Mouse (Mus musculus) limb, embryonic 11.5 days (tissue): ENCODE measurements at regions not wholly inside any gene's neighbourhood (a gene's known extent, or its start where the extent isn't known, plus 50 kb on each side); places are given as distances from the start of the nearest gene placed in this dataset.
A peak's percentile ranks its signal among the peaks of the same experiment; 100 is the strongest.

ENCODE experiments used
- ATAC-seq: fragments of 200-750 bp; cut with Nextera tagmentation; 2 replicates; pipeline ENCODE4 v1.8.0; 2017; ENCODE audit warnings: low read depth; ENCODE audit not compliant: insufficient number of reproducible peaks, low FRiP score, low TSS enrichment
- DNase-seq: peaks from one replicate; pipeline ENCODE4 v3.0.0-alpha.2; 2015; ENCODE audit warnings: low spot score
- H3K27ac ChIP-seq: fragments of 300-500 bp; sonication (generic); replicated peaks from 2 replicates; pipeline ENCODE4 v1.5.1; 2014; ENCODE audit warnings: low read depth, mild to moderate bottlenecking, low read length
- H3K27me3 ChIP-seq: fragments of 300-500 bp; sonication (generic); 2 replicates; pipeline ENCODE4 v1.6.1; 2014; ENCODE audit warnings: mild to moderate bottlenecking, low read length, mixed read lengths; ENCODE audit not compliant: control insufficient read depth, insufficient read depth
- H3K36me3 ChIP-seq: fragments of 300-500 bp; sonication (generic); 2 replicates; pipeline ENCODE4 v1.6.1; 2014; ENCODE audit warnings: mild to moderate bottlenecking, low read length, moderate library complexity, mixed read lengths; ENCODE audit not compliant: control insufficient read depth, insufficient read depth
- H3K4me1 ChIP-seq: fragments of 300-500 bp; sonication (generic); 2 replicates; pipeline ENCODE4 v1.6.1; 2014; ENCODE audit warnings: low read length, mixed read lengths; ENCODE audit not compliant: control insufficient read depth, insufficient read depth
- H3K4me2 ChIP-seq: fragments of 300-500 bp; sonication (generic); 2 replicates; pipeline ENCODE4 v1.6.1; 2014; ENCODE audit warnings: low read depth, mild to moderate bottlenecking, moderate library complexity; ENCODE audit not compliant: severe bottlenecking
- H3K4me3 ChIP-seq: fragments of 300-500 bp; sonication (generic); 2 replicates; pipeline ENCODE4 v1.5.1; 2014; ENCODE audit warnings: low read depth, low read length
- H3K9ac ChIP-seq: fragments of 300-500 bp; sonication (generic); 2 replicates; pipeline ENCODE4 v1.6.1; 2014; ENCODE audit warnings: mild to moderate bottlenecking, low read length
- H3K9me3 ChIP-seq: fragments of 300-500 bp; sonication (generic); 2 replicates; pipeline ENCODE4 v1.6.1; 2016; ENCODE audit warnings: low read length; ENCODE audit not compliant: control insufficient read depth
- WGBS: fragments of 180-500 bp; shearing (Covaris S2); extraction: QIAGEN DNeasy Blood & Tissue Kit; methylation state at CpG from one replicate; pipeline ENCODE4 v1.1.7; 2014; 5-methylcytosine and 5-hydroxymethylcytosine counted together

GRCm38 (mm10) chr12:73460291-73460761 is 85.9 kb downstream of the Tmem30b start:
- ATAC-seq, result peak; percentile 90
- Histone ChIP-seq H3K4me2 (no peak overlapping the region), H3K27ac (no peak overlapping the region; the same call in 1 of the 2 replicates), H3K9me3 (no peaks in the 10 kb centered on the region), H3K4me3 (no peak overlapping the region), H3K36me3 (no peaks in the 10 kb centered on the region), H3K27me3 (no peaks in the 10 kb centered on the region), H3K9ac (no peak overlapping the region), H3K4me1 (peaks cover 21% of the 10 kb centered on the region)
- 4% methylated on average over 2 of the region's 2 CpGs for WGBS
- peak; percentile 75 for DNase-seq

- peaks cover 20% of the 10 kb centered on the region for H3K4me1 ChIP-seq
- WGBS, result 49% methylated on average over 3 of the region's 3 CpGs
Measured at GRCm38 (mm10) chr12:73451257-73451656, 94.9 kb downstream of the Tmem30b start.

DNA sequence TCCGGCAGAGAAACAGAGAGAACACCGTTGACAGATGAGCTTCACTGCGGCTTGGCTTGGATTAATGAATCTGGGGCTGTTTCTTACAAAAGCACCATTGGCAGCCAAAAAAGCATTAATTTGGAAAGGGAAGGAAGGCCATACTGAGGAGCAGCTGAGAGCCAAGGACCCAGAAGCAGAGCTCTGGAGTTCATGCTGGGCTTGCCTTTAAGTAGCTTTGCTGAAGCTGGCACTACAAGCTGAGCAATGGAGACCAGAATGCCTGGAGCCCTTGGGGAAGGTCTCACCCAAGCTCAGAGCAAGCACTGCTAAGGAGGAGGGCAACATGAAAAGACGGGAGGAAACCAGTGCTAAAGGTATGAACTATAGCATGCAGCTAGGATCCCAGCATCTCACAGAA is 95.7 kb downstream of the Tmem30b start:
- no peak overlapping the region for H3K27ac ChIP-seq
- no peak overlapping the region for H3K4me2 ChIP-seq
- H3K36me3 ChIP-seq, result no peaks in the 10 kb centered on the region
- no peak overlapping the region for H3K9ac ChIP-seq
- H3K27me3 ChIP-seq, result no peaks in the 10 kb centered on the region
- DNase-seq (no peak), ATAC-seq (no peak; the same call in 1 of the 2 replicates)
- H3K9me3 ChIP-seq, result no peaks in the 10 kb centered on the region
- H3K4me1 ChIP-seq, result peaks cover 22% of the 10 kb centered on the region
- 78% methylated on average over 4 of the region's 4 CpGs for WGBS
- H3K4me3 ChIP-seq, result no peak overlapping the region

More at GRCm38 (mm10) chr12:73451257-73451656, 94.9 kb downstream of the Tmem30b start:
- no peaks in the 10 kb centered on the region for H3K27me3 ChIP-seq
- no peak overlapping the region for H3K4me3 ChIP-seq
- no peak overlapping the region for H3K4me2 ChIP-seq
- DNase-seq, result no peak
- no peaks in the 10 kb centered on the region for H3K9me3 ChIP-seq
- no peaks in the 10 kb centered on the region for H3K36me3 ChIP-seq
- H3K9ac ChIP-seq, result no peak overlapping the region
- no peak overlapping the region for H3K27ac ChIP-seq
- ATAC-seq, result no peak

DNA sequence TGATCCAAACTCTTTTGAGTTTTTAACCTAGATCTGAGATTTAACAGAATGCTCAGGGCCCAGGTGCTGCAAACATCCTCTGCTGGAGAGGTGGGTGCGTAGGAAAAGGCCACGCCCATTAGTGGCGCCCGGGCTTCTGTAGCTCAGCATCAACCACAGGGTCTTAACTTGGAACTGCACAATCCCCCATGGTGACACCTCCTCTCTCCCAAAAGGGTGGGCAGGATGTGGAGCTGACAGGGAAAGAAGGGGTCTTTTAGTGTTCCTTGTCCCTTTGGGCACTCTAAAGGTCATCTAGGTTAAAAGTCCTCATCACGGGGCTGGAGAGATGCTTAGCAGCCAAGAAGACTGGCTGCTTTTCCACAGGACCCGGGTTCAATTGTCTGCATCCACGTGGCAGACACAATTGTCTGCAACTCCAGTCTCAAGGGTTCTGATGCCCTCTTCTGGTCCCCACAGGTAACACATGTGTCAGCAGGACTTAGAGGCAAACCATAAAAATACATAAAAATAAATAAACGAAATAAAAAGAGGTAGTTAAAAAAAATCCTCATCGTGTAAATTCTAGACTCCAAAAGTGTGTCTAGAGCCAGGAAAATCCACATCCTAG is 96.2 kb downstream of the Tmem30b start:
- no peak overlapping the region for H3K4me3 ChIP-seq
- H3K27ac ChIP-seq, result no peak overlapping the region
- no peaks in the 10 kb centered on the region for H3K36me3 ChIP-seq
- ATAC-seq (no peak), DNase-seq (peak; percentile 53)
- no peak overlapping the region for H3K4me2 ChIP-seq
- no peaks in the 10 kb centered on the region for H3K9me3 ChIP-seq
- no peaks in the 10 kb centered on the region for H3K27me3 ChIP-seq
- peaks cover 27% of the 10 kb centered on the region for H3K4me1 ChIP-seq
- H3K9ac ChIP-seq, result no peak overlapping the region
- WGBS, result 55% methylated on average over 9 of the region's 9 CpGs

DNA sequence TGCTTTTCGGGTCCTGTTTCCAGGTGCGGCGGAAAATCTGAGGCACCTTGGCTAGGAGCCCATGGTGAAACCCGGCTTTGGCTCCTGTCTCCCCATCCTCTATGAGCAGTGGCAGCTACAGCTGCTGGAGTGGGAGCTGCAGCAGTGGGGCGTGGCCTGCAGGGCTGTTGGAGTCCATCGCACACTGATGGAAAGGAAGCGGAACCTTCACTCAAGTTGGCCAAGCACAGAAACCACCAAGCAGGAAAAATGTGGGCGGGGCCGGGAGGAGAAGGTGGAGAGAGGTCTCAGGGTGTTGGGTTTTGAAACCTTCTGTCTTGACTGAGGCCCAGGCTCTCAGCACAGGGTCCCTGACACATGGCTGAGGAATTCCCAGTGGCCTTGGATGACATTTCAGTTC is 97.1 kb downstream of the Tmem30b start:
- 48% methylated on average over 9 of the region's 9 CpGs for WGBS
- no peaks in the 10 kb centered on the region for H3K36me3 ChIP-seq
- peak overlapping the region; percentile 36; the same call in 1 of the 2 replicates for H3K27ac ChIP-seq
- peaks cover 31% of the 10 kb centered on the region for H3K4me1 ChIP-seq
- no peaks in the 10 kb centered on the region for H3K27me3 ChIP-seq
- no peaks in the 10 kb centered on the region for H3K9me3 ChIP-seq
- H3K4me3 ChIP-seq, result no peak overlapping the region
- H3K9ac ChIP-seq, result no peak overlapping the region
- H3K4me2 ChIP-seq, result no peak overlapping the region
- ATAC-seq (no peak), DNase-seq (no peak)

DNA sequence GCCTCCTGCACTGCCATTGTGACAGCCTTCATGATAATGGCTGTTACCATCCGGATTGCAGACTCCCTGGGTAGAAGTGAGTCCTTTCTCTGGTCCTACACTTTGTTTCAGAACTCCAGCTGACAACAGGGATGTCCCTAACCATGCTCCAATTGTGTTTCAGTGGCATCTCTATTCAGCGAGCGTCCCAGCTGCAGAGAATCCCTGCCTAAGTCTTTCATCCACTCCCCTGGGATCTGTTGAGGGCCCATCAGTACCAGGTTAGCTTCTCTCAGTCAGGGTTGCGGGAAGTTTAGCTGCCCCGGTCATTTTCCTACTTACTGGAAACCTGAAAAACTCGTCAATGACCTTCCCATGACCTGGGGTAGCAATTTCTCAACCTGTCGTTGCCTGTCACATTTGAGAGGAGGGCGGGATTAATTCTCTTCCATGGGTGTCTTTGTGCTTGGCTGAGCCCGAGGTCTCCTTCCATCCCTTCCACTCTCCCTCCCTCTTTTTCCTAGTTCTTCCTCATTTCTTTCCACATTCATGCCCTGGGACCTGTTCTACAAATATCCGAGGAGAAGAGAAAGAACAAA is 97.7 kb downstream of the Tmem30b start:
- WGBS, result 36% methylated on average over 10 of the region's 10 CpGs
- Histone ChIP-seq H3K9ac (no peak overlapping the region), H3K36me3 (no peaks in the 10 kb centered on the region), H3K4me3 (no peak overlapping the region), H3K27me3 (no peaks in the 10 kb centered on the region), H3K9me3 (no peaks in the 10 kb centered on the region), H3K27ac (no peak overlapping the region), H3K4me1 (peaks cover 29% of the 10 kb centered on the region), H3K4me2 (no peak overlapping the region)
- no peak for DNase-seq
- ATAC-seq, result no peak

DNA sequence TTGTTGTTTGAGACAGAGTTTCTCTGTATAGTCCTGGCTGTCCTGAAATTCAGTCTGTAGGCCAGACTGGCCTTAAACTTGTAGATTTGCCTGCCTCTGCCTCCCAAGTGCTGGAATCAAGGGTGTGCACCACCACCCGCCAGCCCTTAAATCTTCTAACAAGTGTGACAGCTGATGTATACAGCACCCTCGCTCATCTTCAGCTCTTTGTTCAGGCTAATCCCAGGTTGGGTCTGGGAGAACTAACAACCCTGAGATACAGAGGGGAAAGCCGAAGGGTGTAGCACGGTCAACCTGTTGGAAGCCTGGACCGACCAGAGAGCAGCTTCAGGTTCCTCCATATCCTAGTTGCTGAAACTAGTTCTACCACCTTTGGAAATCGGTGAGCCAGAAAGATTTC is 99.0 kb downstream of the Tmem30b start:
- no peak for ATAC-seq
- no peak overlapping the region for H3K27ac ChIP-seq
- H3K4me3 ChIP-seq, result no peak overlapping the region
- H3K27me3 ChIP-seq, result no peaks in the 10 kb centered on the region
- no peaks in the 10 kb centered on the region for H3K9me3 ChIP-seq
- no peak overlapping the region for H3K9ac ChIP-seq
- no peaks in the 10 kb centered on the region for H3K36me3 ChIP-seq
- peaks cover 27% of the 10 kb centered on the region for H3K4me1 ChIP-seq
- no peak for DNase-seq
- 91% methylated on average over 6 of the region's 6 CpGs for WGBS
- H3K4me2 ChIP-seq, result no peak overlapping the region

DNA sequence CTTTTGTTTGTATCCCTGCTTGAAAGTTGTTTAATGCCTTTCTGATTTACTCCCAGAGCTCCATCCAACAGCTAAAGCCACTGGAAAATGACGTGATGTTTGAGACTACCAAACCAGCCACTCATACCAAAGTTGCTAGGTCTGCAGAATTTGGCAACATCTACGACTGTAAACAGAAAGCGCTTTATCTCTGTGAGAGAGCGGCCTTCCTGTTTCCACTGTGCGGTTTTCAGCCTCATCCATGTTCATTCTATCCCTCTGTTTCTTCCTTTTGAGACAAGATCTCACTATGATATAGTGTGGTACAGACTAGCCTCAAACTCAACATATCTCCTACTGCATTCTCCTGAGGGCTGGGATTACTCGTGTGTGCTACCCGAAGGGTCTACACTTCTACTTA is 100.0 kb downstream of the Tmem30b start:
- no peaks in the 10 kb centered on the region for H3K9me3 ChIP-seq
- H3K27ac ChIP-seq, result no peak overlapping the region
- H3K36me3 ChIP-seq, result no peaks in the 10 kb centered on the region
- no peak overlapping the region for H3K9ac ChIP-seq
- H3K4me2 ChIP-seq, result no peak overlapping the region
- no peak for DNase-seq
- H3K4me1 ChIP-seq, result peaks cover 28% of the 10 kb centered on the region
- WGBS, result 92% methylated on average over 7 of the region's 7 CpGs
- ATAC-seq, result no peak
- H3K4me3 ChIP-seq, result no peak overlapping the region
- no peaks in the 10 kb centered on the region for H3K27me3 ChIP-seq
